Mouse (Mus musculus) MEL (cell line): ENCODE measurements around the gene Nop16. TPM values are rescaled to one million over a fixed set of nuclear protein-coding genes. Genes with fewer than 3 reads are reported as not detected.

ENCODE experiments used
- DNase-seq: peaks from one replicate; pipeline ENCODE4 v3.0.0; 2011; ENCODE audit warnings: low read depth, low spot score
- H3K27ac ChIP-seq: 2 replicates; pipeline ENCODE4 v1.5.1; 2012; ENCODE audit warnings: low read depth, mild to moderate bottlenecking, control low read depth, low read length, moderate library complexity; ENCODE audit not compliant: control insufficient read depth
- H3K27me3 ChIP-seq, 2 experiments: fragments of 150-350 bp in 1 of 2; sonication (generic) in 1 of 2; 2 replicates each; pipeline ENCODE4 v1.6.1; 2012; ENCODE audit warnings: low read length in 2 of 2, mild to moderate bottlenecking in 2 of 2, improper control_type of control experiment in 1 of 2, moderate library complexity in 1 of 2; ENCODE audit not compliant: insufficient read depth in 2 of 2, control insufficient read depth in 1 of 2
- H3K36me3 ChIP-seq, 2 experiments: 2 replicates each; pipeline ENCODE4 v1.6.1; 2012 to 2014; ENCODE audit warnings: low read length in 2 of 2, improper control_type of control experiment in 1 of 2, inconsistent platforms in 1 of 2, mild to moderate bottlenecking in 1 of 2; ENCODE audit not compliant: insufficient read depth in 2 of 2, control insufficient read depth in 1 of 2
- H3K4me1 ChIP-seq, 2 experiments: fragments of 150-350 bp in 1 of 2; sonication (generic) in 1 of 2; 2 replicates each; pipeline ENCODE4 v1.6.1; 2012; ENCODE audit warnings: low read length in 2 of 2, improper control_type of control experiment in 1 of 2, mild to moderate bottlenecking in 1 of 2; ENCODE audit not compliant: insufficient read depth in 2 of 2, control insufficient read depth in 1 of 2
- H3K4me3 ChIP-seq, 2 experiments: fragments of 150-350 bp in 1 of 2; sonication (generic) in 1 of 2; 2 replicates each; pipeline ENCODE4 v1.5.1; 2012; ENCODE audit warnings: low read depth in 2 of 2, low read length in 2 of 2, mild to moderate bottlenecking in 2 of 2, moderate library complexity in 2 of 2, control low read depth in 1 of 2, improper control_type of control experiment in 1 of 2; ENCODE audit not compliant: control insufficient read depth in 1 of 2, insufficient read depth in 1 of 2
- H3K79me2 ChIP-seq: 2 replicates; pipeline ENCODE4 v1.6.1; 2012; ENCODE audit warnings: mild to moderate bottlenecking, low read length, moderate library complexity; ENCODE audit not compliant: control insufficient read depth, poor library complexity, insufficient read depth
- H3K9ac ChIP-seq: 2 replicates; pipeline ENCODE4 v1.6.1; 2012; ENCODE audit warnings: low read depth, mild to moderate bottlenecking, control low read depth, low read length, moderate library complexity; ENCODE audit not compliant: control insufficient read depth, poor library complexity, severe bottlenecking
- H3K9me3 ChIP-seq: fragments of 150-350 bp; sonication (generic); replicated peaks from 2 replicates; pipeline ENCODE4 v1.6.1; 2012; ENCODE audit warnings: mild to moderate bottlenecking, low read length, improper control_type of control experiment, moderate library complexity; ENCODE audit not compliant: insufficient read depth
- CHD1 ChIP-seq: IDR thresholded peaks from 2 replicates; pipeline ENCODE4 v1.6.1; 2012; ENCODE audit warnings: low read depth, mild to moderate bottlenecking, inconsistent platforms, low read length, improper control_type of control experiment
- CHD2 ChIP-seq: IDR thresholded peaks from 2 replicates; pipeline ENCODE4 v1.6.1; 2011; ENCODE audit warnings: low read length, improper control_type of control experiment
- CTCF ChIP-seq, 3 experiments: IDR thresholded peaks in 2 of 3; conservative IDR thresholded peaks in 1 of 3; 2 replicates each; pipeline ENCODE4 v1.5.1; 2011 to 2012; ENCODE audit warnings: low read length in 3 of 3, low read depth in 2 of 3, mild to moderate bottlenecking in 2 of 3, improper control_type of control experiment in 1 of 3, inconsistent platforms in 1 of 3, mixed read lengths in 1 of 3, moderate library complexity in 1 of 3; ENCODE audit not compliant: control insufficient read depth in 1 of 3, insufficient read depth in 1 of 3, poor library complexity in 1 of 3, severe bottlenecking in 1 of 3
- GATA1 ChIP-seq: IDR thresholded peaks from 2 replicates; pipeline ENCODE4 v1.6.1; 2011; ENCODE audit warnings: low read depth, low read length, improper control_type of control experiment
- HCFC1 ChIP-seq: IDR thresholded peaks from 2 replicates; pipeline ENCODE4 v1.6.1; 2012; ENCODE audit warnings: low read depth, mild to moderate bottlenecking, inconsistent platforms, low read length, improper control_type of control experiment, moderate library complexity
- JUND ChIP-seq: IDR thresholded peaks from 2 replicates; pipeline ENCODE4 v1.6.1; 2011; ENCODE audit warnings: low read depth, mild to moderate bottlenecking, improper control_type of control experiment, low read length
- KAT2A ChIP-seq: conservative IDR thresholded peaks from 2 replicates; pipeline ENCODE4 v1.6.1; 2012; ENCODE audit warnings: low read depth, low read length, improper control_type of control experiment, inconsistent platforms
- MAX ChIP-seq: IDR thresholded peaks from 2 replicates; pipeline ENCODE4 v1.6.1; 2011; ENCODE audit warnings: low read length, improper control_type of control experiment
- MAZ ChIP-seq: IDR thresholded peaks from 2 replicates; pipeline ENCODE4 v1.6.1; 2012; ENCODE audit warnings: low read depth, mild to moderate bottlenecking, inconsistent platforms, low read length, improper control_type of control experiment
- MEF2A ChIP-seq: IDR thresholded peaks from 2 replicates; pipeline ENCODE4 v1.6.1; 2014; ENCODE audit warnings: low read depth, mild to moderate bottlenecking, inconsistent platforms, low read length, improper control_type of control experiment; ENCODE audit not compliant: poor library complexity, insufficient replicate concordance, severe bottlenecking; ENCODE audit errors: extremely low read depth
- MXI1 ChIP-seq: IDR thresholded peaks from 2 replicates; pipeline ENCODE4 v1.6.1; 2011; ENCODE audit warnings: mild to moderate bottlenecking, low read depth, low read length, improper control_type of control experiment
- NELFE ChIP-seq: IDR thresholded peaks from 2 replicates; pipeline ENCODE4 v1.6.1; 2011; ENCODE audit warnings: low read depth, low read length, improper control_type of control experiment
- NRF1 ChIP-seq: IDR thresholded peaks from 2 replicates; pipeline ENCODE4 v1.6.1; 2014; ENCODE audit warnings: low read depth, mild to moderate bottlenecking, inconsistent platforms, low read length, improper control_type of control experiment, moderate library complexity; ENCODE audit not compliant: poor library complexity, insufficient read depth, severe bottlenecking
- POLR2AphosphoS2 ChIP-seq: IDR thresholded peaks from 2 replicates; pipeline ENCODE4 v1.6.1; 2011; ENCODE audit warnings: low read length, improper control_type of control experiment
- SIN3A ChIP-seq: IDR thresholded peaks from 2 replicates; pipeline ENCODE4 v1.6.1; 2012; ENCODE audit warnings: low read length, improper control_type of control experiment, inconsistent platforms
- TAL1 ChIP-seq: IDR thresholded peaks from 2 replicates; pipeline ENCODE4 v1.6.1; 2012; ENCODE audit warnings: mild to moderate bottlenecking, inconsistent platforms, low read length, moderate library complexity, mixed read lengths
- USF1 ChIP-seq: IDR thresholded peaks from 2 replicates; pipeline ENCODE4 v1.6.1; 2014; ENCODE audit warnings: low read depth, mild to moderate bottlenecking, inconsistent platforms, low read length, improper control_type of control experiment, moderate library complexity
- USF2 ChIP-seq, 2 experiments: IDR thresholded peaks; 2 replicates each; pipeline ENCODE4 v1.6.1; 2011 to 2012; ENCODE audit warnings: improper control_type of control experiment in 2 of 2, low read length in 2 of 2, borderline replicate concordance in 1 of 2, inconsistent platforms in 1 of 2, low read depth in 1 of 2, mild to moderate bottlenecking in 1 of 2; ENCODE audit not compliant: insufficient read depth in 1 of 2
- ZKSCAN1 ChIP-seq: IDR thresholded peaks from 2 replicates; pipeline ENCODE4 v1.6.1; 2012; ENCODE audit warnings: low read depth, mild to moderate bottlenecking, inconsistent platforms, low read length, improper control_type of control experiment, moderate library complexity
- ZNF384 ChIP-seq: IDR thresholded peaks from 2 replicates; pipeline ENCODE4 v1.6.1; 2012; ENCODE audit warnings: low read depth, mild to moderate bottlenecking, inconsistent platforms, low read length, improper control_type of control experiment
- polyA plus RNA-seq, 2 experiments: library from polyadenylated mRNA; stranded (reverse) in 1 of 2; unstranded in 1 of 2; fragments of >175 nt in 1 of 2; fragments of >200 nt in 1 of 2; gene quantifications; 2 replicates each; pipeline versions ENCODE4 v1.2.1 to v1.2.4; 2012; ENCODE audit warnings: low replicate concordance in 2 of 2, low read depth in 1 of 2; ENCODE audit not compliant: insufficient read length in 2 of 2, insufficient read depth in 1 of 2, missing spikeins in 1 of 2
- total RNA-seq: library from RNA; depleted of rRNA; stranded (reverse); fragments of 300-350 nt; gene quantifications from 2 replicates; pipeline ENCODE4 v1.2.3, GENCODE M21; 2012

Gene Nop16
- total and polyA plus RNA-seq, 3 experiments, result 131 to 172 TPM; not detected in 1

DNA sequence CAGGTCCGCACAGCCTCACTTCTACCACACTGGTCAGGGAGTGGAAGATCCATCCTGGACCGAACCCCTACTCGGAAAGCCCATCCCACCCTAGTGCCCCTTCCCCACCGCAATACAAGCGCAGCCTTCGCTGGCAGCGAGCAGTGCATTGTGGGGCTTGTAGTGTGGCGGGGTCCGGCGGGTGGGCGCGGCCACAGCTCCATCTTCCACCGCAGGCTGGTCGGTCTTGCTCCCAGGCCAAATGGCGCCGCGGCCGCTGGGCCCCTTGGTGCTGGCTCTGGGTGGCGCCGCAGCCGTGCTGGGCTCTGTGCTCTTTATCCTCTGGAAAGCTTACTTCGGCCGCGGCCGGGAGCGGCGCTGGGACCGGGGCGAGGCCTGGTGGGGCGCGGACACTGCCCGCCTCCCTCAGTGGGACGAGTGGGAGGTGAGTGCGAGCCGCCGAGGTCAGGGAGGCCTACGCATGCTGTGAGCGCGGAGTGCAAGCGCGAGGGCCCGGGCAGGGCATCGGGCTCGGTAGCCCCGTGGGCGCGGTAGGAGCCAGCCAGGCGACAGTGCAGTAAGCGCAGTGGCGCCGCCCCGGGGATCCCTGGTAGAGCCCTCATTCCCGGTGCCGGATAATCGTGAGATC lies 14.9 kb downstream of the Nop16 start, which contains the start of gene Arl10 (continued):
- no peak; the same call in 1 of the 2 replicates for TF ChIP-seq KAT2A
- 0 out of 6 replicates have a peak, but pooled peaks of 1 of the 3 experiments have one; percentile 29 for TF ChIP-seq CTCF (IDR thresholded peaks at IDR 0.05 in 2 of 3, conservative IDR thresholded peaks at IDR 0.05 in 1 of 3; ENCODE audit: control insufficient read depth in 1 of 3, insufficient read depth in 1 of 3, low read depth in 2 of 3, low read length in 3 of 3, poor library complexity in 1 of 3, severe bottlenecking in 1 of 3)

DNA sequence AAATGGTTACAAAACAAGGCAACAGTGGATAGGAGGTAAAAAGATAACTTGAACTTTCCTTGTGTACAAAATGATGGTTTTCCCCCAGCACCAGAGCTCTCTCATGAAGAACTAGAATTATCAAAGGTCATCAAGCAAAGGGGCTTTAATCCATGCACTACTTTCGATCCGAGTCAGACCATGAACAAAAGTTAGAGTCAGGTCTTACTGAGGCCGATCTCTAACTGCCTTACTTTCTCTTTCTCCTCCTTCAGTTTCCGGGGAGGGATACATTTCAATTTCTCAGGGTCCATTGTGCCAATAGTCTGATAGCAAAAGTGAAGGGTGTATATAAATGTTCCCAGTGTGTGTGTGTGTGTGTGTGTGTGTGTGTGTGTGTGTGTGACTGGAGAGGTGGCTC lies 17.3 kb downstream of the Nop16 start:
- Histone ChIP-seq H3K27me3 (no peaks in the 10 kb centered on the region), H3K27ac (no peak overlapping the region), H3K36me3 (peaks cover 0 to 10% of the 10 kb centered on the region in 2 experiments; a peak in 2 of 4 replicates), H3K4me1 (peaks cover 2 to 10% of the 10 kb centered on the region in 2 experiments), H3K9me3 (no peaks in the 10 kb centered on the region), H3K9ac (no peak overlapping the region), H3K4me3 (no peak overlapping the region), H3K79me2 (no peaks in the 10 kb centered on the region; the same call in 1 of the 2 replicates)
- peak; percentile 37 for TF ChIP-seq ZNF384
- TF ChIP-seq POLR2AphosphoS2, result no peak
- TF ChIP-seq CHD1, result no peak
- TF ChIP-seq USF2 (IDR thresholded peaks at IDR 0.05; ENCODE audit: borderline replicate concordance in 1 of 2, insufficient read depth in 1 of 2, low read depth in 1 of 2, low read length in 2 of 2), result no peak
- TF ChIP-seq ZKSCAN1, result no peak
- DNase-seq, result no peak

DNA sequence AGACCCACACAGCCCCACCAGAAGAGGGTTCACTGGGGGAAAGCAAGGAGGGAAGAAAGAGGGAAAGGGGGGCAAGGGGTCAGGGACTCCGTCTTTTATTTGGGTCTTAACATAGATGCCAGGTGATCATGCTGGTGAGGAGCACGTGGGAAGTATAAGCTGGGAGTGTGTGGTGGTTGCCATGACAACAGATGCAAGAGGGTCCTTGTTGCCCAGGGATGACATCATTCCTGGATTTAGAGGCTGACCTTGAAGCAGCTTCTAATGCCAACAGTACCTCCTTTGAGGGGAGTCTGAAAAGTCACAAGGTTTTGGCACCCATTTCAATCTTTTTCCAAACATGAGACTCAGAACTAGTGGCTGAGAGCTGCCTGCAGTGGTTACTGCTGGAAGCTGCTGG lies 18.3 kb downstream of the Nop16 start:
- no peak for DNase-seq
- H3K79me2 ChIP-seq, result no peaks in the 10 kb centered on the region; the same call in 1 of the 2 replicates
- H3K27me3 ChIP-seq, result no peaks in the 10 kb centered on the region
- H3K4me3 ChIP-seq, result no peak overlapping the region
- H3K9ac ChIP-seq, result no peak overlapping the region
- H3K27ac ChIP-seq, result no peak overlapping the region
- no peaks in the 10 kb centered on the region for H3K9me3 ChIP-seq
- H3K36me3 ChIP-seq, result peaks cover 0 to 10% of the 10 kb centered on the region in 2 experiments; a peak in 2 of 4 replicates
- TF ChIP-seq POLR2AphosphoS2 (no peak), HCFC1 (no peak), MAZ (no peak), NELFE (no peak), CHD1 (no peak), GATA1 (no peak), JUND (no peak), NRF1 (no peak), MEF2A (no peak), MAX (no peak), SIN3A (no peak), KAT2A (no peak), MXI1 (no peak), TAL1 (no peak), USF1 (no peak), ZKSCAN1 (no peak), CHD2 (no peak)
- H3K4me1 ChIP-seq, result peaks cover 2 to 10% of the 10 kb centered on the region in 2 experiments
